Mouse (Mus musculus) liver, adult 2 months (tissue): ENCODE measurements around the gene Bcl2l12. TPM values are rescaled to one million over a fixed set of nuclear protein-coding genes. Genes with fewer than 3 reads are reported as not detected.
"Not testable (repeated sequence)": the region's sequence is repeated elsewhere in the genome, so short reads cannot be mapped to it uniquely, and the experiment has no call there.

Experiments
- DNase-seq: peaks from one replicate; pipeline ENCODE4 v3.0.0-alpha.2; 2011; ENCODE audit warnings: low read depth, low spot score; ENCODE audit errors: extremely low read depth
- H3K27ac ChIP-seq: fragments of 200-500 bp; replicated peaks from 2 replicates; pipeline ENCODE4 v1.5.1; 2012; ENCODE audit warnings: low read depth, mild to moderate bottlenecking, control low read depth, inconsistent platforms, low read length; ENCODE audit not compliant: insufficient read depth
- H3K27me3 ChIP-seq: fragments of 200-500 bp; 2 replicates; pipeline ENCODE4 v1.6.1; 2012; ENCODE audit warnings: mild to moderate bottlenecking, moderate library complexity, low read length, inconsistent platforms; ENCODE audit not compliant: control insufficient read depth, insufficient read depth
- H3K36me3 ChIP-seq: fragments of 200-500 bp; 2 replicates; pipeline ENCODE4 v1.6.1; 2012; ENCODE audit warnings: low read length, inconsistent platforms; ENCODE audit not compliant: control insufficient read depth, insufficient read depth
- H3K4me1 ChIP-seq: fragments of 200-500 bp; 2 replicates; pipeline ENCODE4 v1.6.1; 2011; ENCODE audit warnings: low read length; ENCODE audit not compliant: control insufficient read depth, insufficient read depth
- H3K4me3 ChIP-seq: fragments of 200-500 bp; 2 replicates; pipeline ENCODE4 v1.5.1; 2011; ENCODE audit warnings: low read depth, mild to moderate bottlenecking, control low read depth, low read length, moderate library complexity; ENCODE audit not compliant: insufficient read depth
- H3K79me2 ChIP-seq: fragments of 200-500 bp; 2 replicates; pipeline ENCODE4 v1.6.1; 2012; ENCODE audit warnings: inconsistent platforms, mild to moderate bottlenecking, low read length, moderate library complexity; ENCODE audit not compliant: control insufficient read depth, insufficient read depth
- H3K9ac ChIP-seq: fragments of 200-500 bp; 2 replicates; pipeline ENCODE4 v1.6.1; 2012; ENCODE audit warnings: low read depth, mild to moderate bottlenecking, control low read depth, inconsistent platforms, low read length
- CTCF ChIP-seq: fragments of 200-500 bp; IDR thresholded peaks from 2 replicates; pipeline ENCODE4 v1.5.1; 2011; ENCODE audit warnings: low read depth, low read length, control low read depth
- POLR2A ChIP-seq: fragments of 200-500 bp; IDR thresholded peaks from 2 replicates; pipeline ENCODE4 v1.6.1; 2011; ENCODE audit warnings: low read length, control low read depth; ENCODE audit not compliant: insufficient read depth; ENCODE audit errors: extremely low read depth
- whole genome bisulfite sequencing: fragments of 180-500 bp; shearing (Covaris S2); methylation state at CpG from one replicate; pipeline ENCODE4 v1.1.7; 2018; 5-methylcytosine and 5-hydroxymethylcytosine counted together
- polyA plus RNA-seq: library from polyadenylated mRNA; depleted of rRNA; stranded (reverse); fragments of >200 nt; gene quantifications from 2 replicates; pipeline ENCODE4 v1.2.3, GENCODE M21; 2012
- total RNA-seq: library from RNA; depleted of rRNA; stranded (reverse); fragments of >200 nt; gene quantifications from 2 replicates; pipeline ENCODE4 v1.2.3, GENCODE M21; 2014

Gene Bcl2l12
- total and polyA plus RNA-seq, 2 experiments, result 5.6 to 14.5 TPM

DNA sequence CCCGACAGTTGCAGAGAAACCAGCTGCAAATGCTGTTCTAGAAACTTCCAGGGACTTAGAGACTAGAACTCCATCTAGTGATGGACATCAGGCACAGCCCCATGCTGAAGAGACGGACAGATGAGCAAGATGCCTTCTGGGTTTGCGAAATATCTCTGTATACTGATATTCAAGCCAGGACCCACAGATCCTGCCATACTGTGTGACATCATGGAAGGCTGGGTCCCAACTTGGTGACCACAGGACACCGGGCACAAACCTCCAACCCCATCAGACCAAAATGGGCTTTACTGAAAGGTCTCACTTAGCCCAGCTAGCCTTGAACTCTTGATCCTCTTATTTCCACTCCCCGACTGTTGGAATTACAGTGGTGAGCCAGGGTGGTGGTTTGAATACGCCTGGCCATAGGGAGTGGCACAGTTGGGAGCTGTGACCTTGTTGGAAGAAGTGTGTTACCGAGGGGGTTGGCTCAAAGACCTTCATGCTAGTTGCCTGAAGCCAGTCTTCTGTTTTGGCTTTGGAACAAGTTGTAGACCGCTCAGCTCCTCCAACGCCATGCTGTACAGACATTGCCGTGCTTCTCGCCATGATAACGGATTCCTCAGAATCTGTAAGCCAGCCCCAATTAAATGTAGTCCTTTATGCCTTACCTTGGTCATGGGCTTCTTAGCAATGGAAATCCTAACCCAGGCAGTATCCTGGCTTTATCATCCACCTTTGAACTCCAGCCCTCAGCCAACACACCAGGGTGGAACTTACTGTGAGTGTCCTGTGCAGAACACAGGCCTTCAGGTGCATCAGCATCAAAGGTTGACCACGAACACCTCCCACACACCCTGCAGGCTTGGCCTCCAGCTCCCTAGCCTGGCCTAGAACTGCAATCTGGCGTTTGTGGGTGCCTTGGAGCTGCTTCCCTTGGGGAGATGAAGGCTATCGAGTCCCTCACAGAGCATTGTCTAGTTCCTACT, 26.1 kb upstream of the Bcl2l12 start:
- 73% methylated on average over 15 of the region's 15 CpGs for WGBS
- Histone ChIP-seq H3K36me3 (peaks cover 2% of the 10 kb centered on the region; the same call in 1 of the 2 replicates), H3K9ac (no peak overlapping the region), H3K79me2 (no peaks in the 10 kb centered on the region), H3K4me3 (no peak overlapping the region), H3K27ac (no peak overlapping the region), H3K4me1 (peaks cover 7% of the 10 kb centered on the region), H3K27me3 (no peaks in the 10 kb centered on the region)
- peak; percentile 66 for DNase-seq
- TF ChIP-seq CTCF, result no peak
- no peak for TF ChIP-seq POLR2A

DNA sequence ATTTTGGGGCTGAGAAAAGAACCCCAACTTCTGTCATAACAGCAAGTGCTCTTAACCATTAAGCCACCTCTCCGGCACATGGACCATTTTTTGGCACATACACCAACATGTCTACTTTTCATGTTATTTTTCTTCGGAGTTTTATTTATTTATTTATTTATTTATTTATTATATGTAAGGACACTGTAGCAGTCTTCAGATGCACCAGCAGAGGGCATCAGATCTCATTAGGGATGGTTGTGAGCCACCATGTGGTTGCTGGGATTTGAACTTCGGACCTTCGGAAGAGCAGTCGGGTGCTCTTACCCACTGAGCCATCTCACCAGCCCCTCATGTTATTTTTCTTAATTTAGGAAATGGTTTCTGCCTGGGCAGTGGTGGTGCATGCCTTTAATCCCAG, 25.2 kb upstream of the Bcl2l12 start:
- DNase-seq, H3K27me3 ChIP-seq, H3K79me2 ChIP-seq, H3K36me3 ChIP-seq, H3K27ac ChIP-seq, H3K4me1 ChIP-seq, H3K9ac ChIP-seq, H3K4me3 ChIP-seq: not testable (repeated sequence)
- 58% methylated on average over 5 of the region's 5 CpGs for WGBS
- 0 out of 2 replicates have a peak, but pooled peaks have one; percentile 22 for TF ChIP-seq CTCF

DNA sequence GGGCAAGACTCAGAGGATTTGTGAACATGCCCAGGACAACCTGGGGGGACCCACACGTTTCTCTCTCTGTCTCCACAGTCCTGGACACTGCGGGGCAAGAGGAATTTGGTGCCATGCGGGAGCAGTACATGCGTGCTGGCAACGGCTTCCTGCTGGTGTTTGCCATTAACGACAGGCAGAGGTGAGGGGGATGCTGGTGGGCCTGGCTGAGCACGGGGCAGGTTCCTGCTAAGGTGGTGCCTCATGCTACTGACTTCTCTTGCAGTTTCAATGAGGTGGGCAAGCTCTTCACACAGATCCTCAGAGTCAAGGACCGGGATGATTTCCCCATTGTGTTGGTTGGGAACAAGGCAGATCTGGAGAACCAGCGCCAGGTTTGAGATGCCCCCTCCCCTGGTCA, 21.7 kb upstream of the Bcl2l12 start:
- WGBS, result 90% methylated on average over 9 of the region's 9 CpGs
- peaks cover 4% of the 10 kb centered on the region; the same call in 1 of the 2 replicates for H3K4me1 ChIP-seq
- no peak overlapping the region for H3K9ac ChIP-seq
- no peak for DNase-seq
- H3K4me3 ChIP-seq, result no peak overlapping the region
- H3K27me3 ChIP-seq, result no peaks in the 10 kb centered on the region
- no peak overlapping the region for H3K27ac ChIP-seq
- TF ChIP-seq CTCF, result no peak
- TF ChIP-seq POLR2A, result no peak
- peaks cover 6% of the 10 kb centered on the region; the same call in 1 of the 2 replicates for H3K79me2 ChIP-seq
- H3K36me3 ChIP-seq, result no peaks in the 10 kb centered on the region

DNA sequence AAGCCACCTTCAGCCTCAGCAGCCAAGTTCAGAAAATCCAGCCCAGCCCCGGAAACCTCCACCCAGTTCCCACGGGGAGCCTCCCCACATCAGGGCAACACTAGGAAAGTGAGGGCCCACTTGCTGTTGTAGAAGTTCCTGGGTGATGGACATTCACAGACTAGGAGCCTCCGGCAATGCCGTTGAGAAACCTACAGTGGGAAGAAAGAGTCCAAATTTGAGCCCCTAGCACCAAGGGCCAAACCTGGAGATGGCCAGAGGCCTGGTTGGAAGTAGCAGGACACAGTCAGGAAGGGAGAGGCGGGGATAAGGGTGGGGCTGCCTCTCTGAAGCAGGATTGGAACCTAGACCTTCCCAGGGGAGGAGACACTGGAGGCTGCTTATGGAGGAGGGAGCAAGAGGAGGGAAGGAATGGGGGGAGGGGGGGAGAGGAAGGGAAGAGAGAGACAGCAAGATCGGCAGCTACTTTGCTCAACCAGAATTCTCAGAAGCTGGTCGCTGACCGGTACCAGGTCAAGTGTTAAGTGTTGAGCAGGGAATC, 20.6 kb upstream of the Bcl2l12 start:
- TF ChIP-seq CTCF (no peak), POLR2A (no peak)
- Histone ChIP-seq H3K27me3 (no peaks in the 10 kb centered on the region), H3K79me2 (peaks cover 6% of the 10 kb centered on the region; the same call in 1 of the 2 replicates), H3K9ac (peak overlapping the region; percentile 48; the same call in 1 of the 2 replicates), H3K4me1 (0 out of 2 replicates have a peak, but pooled peaks cover 3% of the 10 kb centered on the region), H3K27ac (peak overlapping the region; percentile 67), H3K4me3 (peak overlapping the region; percentile 44), H3K36me3 (no peaks in the 10 kb centered on the region)
- peak; percentile 53 for DNase-seq
- 56% methylated on average over 8 of the region's 8 CpGs for WGBS

DNA sequence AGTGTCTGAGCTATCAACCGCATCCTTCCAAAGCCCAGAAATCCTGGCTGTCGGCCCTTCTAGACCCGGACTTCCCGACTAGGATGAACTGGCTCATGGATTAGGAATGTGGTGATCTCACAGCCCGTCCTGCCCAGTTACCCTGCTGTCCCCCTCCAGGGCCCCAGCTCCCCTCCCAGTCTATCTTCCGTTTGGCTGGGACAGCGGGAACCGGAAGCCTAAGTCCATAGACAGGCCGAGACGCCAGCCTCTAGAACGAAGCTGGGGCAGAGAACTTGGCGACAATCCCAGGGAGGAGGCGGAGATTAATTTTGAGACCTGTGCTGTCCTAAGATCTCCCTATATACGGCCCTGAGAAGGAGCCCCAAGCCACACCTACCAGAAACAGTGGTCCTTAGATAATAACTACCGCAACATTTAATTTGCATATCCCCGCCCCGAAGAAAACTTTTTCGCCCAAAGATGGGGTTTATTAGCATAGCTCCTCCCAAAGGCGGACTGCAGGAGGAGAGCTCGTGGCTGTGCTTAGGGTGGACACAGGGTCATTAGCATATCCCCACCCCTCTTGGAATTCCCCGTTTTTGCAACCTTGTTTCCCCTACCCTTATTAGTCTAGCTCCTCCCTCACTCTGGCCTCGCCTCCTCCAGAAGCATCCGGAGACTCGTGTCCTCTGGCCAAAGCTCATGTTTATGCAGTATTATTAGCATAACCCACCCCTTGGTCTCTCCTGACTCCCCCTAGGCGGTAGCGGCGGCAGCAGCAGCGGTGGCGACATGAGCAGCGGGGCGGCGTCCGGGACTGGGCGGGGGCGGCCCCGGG, 18.9 kb upstream of the Bcl2l12 start, which contains the start of gene Rras:
Rras (plus strand) TSS at position 720 of the 820 bp plus-strand sequence.
- Histone ChIP-seq H3K4me3 (peak within 1 kb of the TSS; percentile 65), H3K36me3 (peaks cover 1% of the 10 kb centered on the region; the same call in 1 of the 2 replicates), H3K27me3 (no peaks in the 10 kb centered on the region), H3K79me2 (peaks cover 12% of the 10 kb centered on the region; the same call in 1 of the 2 replicates), H3K4me1 (0 out of 2 replicates have a peak, but pooled peaks cover 5% of the 10 kb centered on the region), H3K9ac (peak within 1 kb of the TSS; percentile 85), H3K27ac (peak within 1 kb of the TSS; percentile 92)
- TF ChIP-seq POLR2A (peak; percentile 42; the same call in 1 of the 2 replicates), CTCF (no peak)
- peak; percentile 100 for DNase-seq
- under 1% methylated on average over 35 of the region's 36 CpGs for whole genome bisulfite sequencing
